Mouse (Mus musculus): Measurements from ENCODE around the gene Tcn2.

GRCm38 (mm10) chr11:3905446-3905845 lies 26.5 kb downstream of the Tcn2 start:
- TF ChIP-seq USF1 (IDR thresholded peaks at IDR 0.05; ENCODE audit: low read depth, low read length) (no peak), MEF2A (IDR thresholded peaks at IDR 0.05; ENCODE audit: borderline replicate concordance, low read depth, low read length) (no peak), EP300 (IDR thresholded peaks at IDR 0.05; ENCODE audit: low read length) (no peak), MAX (IDR thresholded peaks at IDR 0.05; ENCODE audit: low read length) (no peak), POLR2A (IDR thresholded peaks at IDR 0.05; ENCODE audit: low read depth, low read length) (no peak), SMC3 (IDR thresholded peaks at IDR 0.05; ENCODE audit: low read depth, low read length) (no peak), CTCF (conservative IDR thresholded peaks at IDR 0.05 in 1 of 2, IDR thresholded peaks at IDR 0.05 in 1 of 2; ENCODE audit: low read depth in 2 of 2, low read length in 2 of 2) (no peak), MAFK (IDR thresholded peaks at IDR 0.05; ENCODE audit: insufficient replicate concordance, low read length) (no peak), TCF12 (IDR thresholded peaks at IDR 0.05; ENCODE audit: low read depth, low read length) (no peak), USF2 (conservative IDR thresholded peaks at IDR 0.05; ENCODE audit: low read depth, low read length) (no peak), NRF1 (IDR thresholded peaks at IDR 0.05; ENCODE audit: low read depth, low read length) (no peak)

All from CH12.LX (cell line).